Mouse (Mus musculus) intestine, embryonic 14.5 days (tissue): ENCODE results near the gene Tmc6. TPM values are rescaled to one million over a fixed set of nuclear protein-coding genes. Genes with fewer than 3 reads are reported as not detected.

Experiments
- ATAC-seq: fragments of 200-750 bp; cut with Nextera tagmentation; replicated peaks from 2 replicates; pipeline ENCODE4 v1.8.0; 2017; ENCODE audit warnings: low read depth, moderate number of reproducible peaks, moderate TSS enrichment, moderate library complexity; ENCODE audit not compliant: low FRiP score, low TSS enrichment
- DNase-seq: peaks from one replicate; pipeline ENCODE4 v3.0.0-alpha.2; 2018; ENCODE audit warnings: low spot score
- H3K27ac ChIP-seq: fragments of 300-500 bp; sonication (generic); 2 replicates; pipeline ENCODE4 v1.5.1; 2014; ENCODE audit warnings: low read depth, mild to moderate bottlenecking, control low read depth
- H3K27me3 ChIP-seq: fragments of 300-500 bp; sonication (generic); replicated peaks from 2 replicates; pipeline ENCODE4 v1.6.1; 2014; ENCODE audit warnings: low read length, control low read depth; ENCODE audit not compliant: control insufficient read depth, insufficient read depth
- H3K36me3 ChIP-seq: fragments of 300-500 bp; sonication (generic); 2 replicates; pipeline ENCODE4 v1.6.1; 2014; ENCODE audit warnings: low read length, control low read depth; ENCODE audit not compliant: control insufficient read depth, insufficient read depth
- H3K4me1 ChIP-seq: fragments of 300-500 bp; sonication (generic); replicated peaks from 2 replicates; pipeline ENCODE4 v1.6.1; 2014; ENCODE audit warnings: low read length, control low read depth, mixed read lengths; ENCODE audit not compliant: control insufficient read depth, insufficient read depth
- H3K4me2 ChIP-seq: fragments of 300-500 bp; sonication (generic); 2 replicates; pipeline ENCODE4 v1.6.1; 2014; ENCODE audit warnings: low read length
- H3K4me3 ChIP-seq: fragments of 300-500 bp; sonication (generic); 2 replicates; pipeline ENCODE4 v1.5.1; 2014; ENCODE audit warnings: low read depth, low read length, control low read depth, mixed read lengths
- H3K9ac ChIP-seq: fragments of 300-500 bp; sonication (generic); 2 replicates; pipeline ENCODE4 v1.6.1; 2014; ENCODE audit warnings: mild to moderate bottlenecking, low read length
- H3K9me3 ChIP-seq: fragments of 300-500 bp; sonication (generic); 2 replicates; pipeline ENCODE4 v1.6.1; 2016; ENCODE audit warnings: low read length, control low read depth; ENCODE audit not compliant: control insufficient read depth
- WGBS: fragments of 180-500 bp; shearing (Covaris S2); extraction: QIAGEN DNeasy Blood & Tissue Kit; methylation state at CpG from one replicate; pipeline ENCODE4 v1.1.7; 2014; 5-methylcytosine and 5-hydroxymethylcytosine counted together
- polyA plus RNA-seq: library from polyadenylated mRNA; unstranded; fragments of >200 nt; fragmentation: Nextera tagmentation; extraction: Ambion mirVana; gene quantifications from 2 replicates; pipeline ENCODE4 v1.2.1, GENCODE M21; 2014

Tmc6 gene
- polyA plus RNA-seq, 1 experiment from 2014 or later, result 20.7 TPM

GRCm38 (mm10) chr11:117780582-117781111 is 1.4 kb downstream of the Tmc6 start:
- peak overlapping the region; percentile 56 for H3K9ac ChIP-seq
- peak overlapping the region; percentile 83 for H3K27ac ChIP-seq
- DNase-seq (peak; percentile 86), ATAC-seq (peak; percentile 78)
- H3K4me3 ChIP-seq, result peak overlapping the region; percentile 44
- 0 out of 2 replicates have a peak, but pooled peaks cover 4% of the 10 kb centered on the region for H3K36me3 ChIP-seq
- H3K4me2 ChIP-seq, result peak overlapping the region; percentile 89
- peaks cover 32% of the 10 kb centered on the region for H3K4me1 ChIP-seq
- no peaks in the 10 kb centered on the region for H3K27me3 ChIP-seq
- under 1% methylated on average over 19 of the region's 19 CpGs for WGBS
- H3K9me3 ChIP-seq, result no peaks in the 10 kb centered on the region

GRCm38 (mm10) chr11:117780199-117780515 is 1.8 kb downstream of the Tmc6 start:
- 1% methylated on average over 16 of the region's 17 CpGs for WGBS
- H3K4me1 ChIP-seq, result peaks cover 32% of the 10 kb centered on the region
- DNase-seq (no peak), ATAC-seq (peak; percentile 28)
- H3K27ac ChIP-seq, result peak overlapping the region; percentile 83
- peak overlapping the region; percentile 44 for H3K4me3 ChIP-seq
- H3K9me3 ChIP-seq, result no peaks in the 10 kb centered on the region
- 0 out of 2 replicates have a peak, but pooled peaks cover 4% of the 10 kb centered on the region for H3K36me3 ChIP-seq
- H3K4me2 ChIP-seq, result peak overlapping the region; percentile 89
- H3K27me3 ChIP-seq, result no peaks in the 10 kb centered on the region
- peak overlapping the region; percentile 56 for H3K9ac ChIP-seq

- Histone ChIP-seq H3K9me3 (no peaks in the 10 kb centered on the region), H3K27me3 (no peaks in the 10 kb centered on the region), H3K4me3 (peak overlapping the region; percentile 44), H3K4me2 (peak overlapping the region; percentile 89), H3K9ac (peak overlapping the region; percentile 56), H3K36me3 (0 out of 2 replicates have a peak, but pooled peaks cover 4% of the 10 kb centered on the region), H3K27ac (peak overlapping the region; percentile 83), H3K4me1 (peaks cover 32% of the 10 kb centered on the region)
- 4% methylated on average over 38 of the region's 38 CpGs for WGBS
- DNase-seq, result peak; percentile 82
- peak; percentile 24 for ATAC-seq
Measured at GRCm38 (mm10) chr11:117779434-117780198, 2.4 kb downstream of the Tmc6 start.

DNA sequence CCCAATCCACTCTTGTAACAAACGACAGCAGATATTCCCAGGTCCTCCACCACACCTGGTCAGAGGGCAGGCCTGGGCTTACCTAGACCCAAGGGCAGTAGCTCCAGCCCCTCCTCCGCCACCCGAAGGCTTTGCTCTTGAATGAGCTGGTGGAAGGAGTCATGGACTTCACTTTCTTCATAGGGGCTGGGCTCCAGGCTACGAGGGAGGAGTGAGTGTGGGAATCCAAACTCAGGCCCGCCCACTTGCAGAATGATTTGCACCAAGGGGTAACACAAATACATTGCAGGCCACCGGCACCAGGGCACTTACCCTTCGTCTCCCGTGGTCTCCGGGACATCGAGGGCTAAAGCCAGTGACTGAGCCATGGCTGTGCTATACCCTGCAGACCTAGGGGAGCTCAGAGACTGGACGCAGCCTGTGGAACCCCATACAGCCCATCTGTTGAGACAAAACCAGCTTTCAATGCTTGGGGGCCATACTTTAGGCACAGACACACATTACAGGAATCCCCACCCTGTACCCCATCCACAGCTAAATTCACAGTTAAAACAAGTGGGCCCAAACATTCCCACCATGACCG is 3.1 kb downstream of the Tmc6 start:
- H3K9ac ChIP-seq, result peak overlapping the region; percentile 56
- H3K4me1 ChIP-seq, result peaks cover 32% of the 10 kb centered on the region
- H3K27ac ChIP-seq, result peak overlapping the region; percentile 83
- H3K27me3 ChIP-seq, result no peaks in the 10 kb centered on the region
- peak overlapping the region; percentile 44 for H3K4me3 ChIP-seq
- H3K4me2 ChIP-seq, result peak overlapping the region; percentile 89
- DNase-seq, result peak; percentile 64
- no peaks in the 10 kb centered on the region for H3K9me3 ChIP-seq
- no peak for ATAC-seq
- WGBS, result 41% methylated on average over 12 of the region's 12 CpGs
- 0 out of 2 replicates have a peak, but pooled peaks cover 7% of the 10 kb centered on the region for H3K36me3 ChIP-seq

- ATAC-seq (no peak), DNase-seq (no peak)
- Histone ChIP-seq H3K9ac (no peak overlapping the region), H3K4me3 (no peak overlapping the region), H3K4me1 (peaks cover 32% of the 10 kb centered on the region), H3K27ac (no peak overlapping the region), H3K4me2 (no peak overlapping the region), H3K27me3 (no peaks in the 10 kb centered on the region), H3K36me3 (0 out of 2 replicates have a peak, but pooled peaks cover 9% of the 10 kb centered on the region), H3K9me3 (no peaks in the 10 kb centered on the region)
- WGBS, result 92% methylated on average over 11 of the region's 11 CpGs
Measured at GRCm38 (mm10) chr11:117778031-117778430, 4.0 kb downstream of the Tmc6 start.

DNA sequence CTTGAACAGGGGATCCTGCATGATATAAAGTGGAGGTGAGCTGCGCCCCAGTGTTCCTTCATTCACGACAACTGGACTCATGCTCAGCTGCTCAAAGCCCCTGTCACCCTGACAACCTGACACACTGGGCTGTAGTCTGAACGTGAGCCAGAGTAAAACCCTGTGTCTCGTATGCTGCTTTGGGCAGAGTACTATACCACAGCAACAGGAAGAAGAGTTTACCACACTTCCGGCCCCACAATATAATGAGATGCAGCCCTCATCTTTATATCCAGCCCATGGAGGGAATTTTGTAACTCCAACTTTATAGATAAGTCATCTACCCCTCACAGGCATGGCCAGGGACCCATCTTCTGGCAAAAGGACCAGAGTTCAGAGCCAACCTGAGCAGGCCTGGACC is 4.9 kb downstream of the Tmc6 start:
- Histone ChIP-seq H3K27me3 (no peaks in the 10 kb centered on the region), H3K36me3 (peaks cover 14% of the 10 kb centered on the region; the same call in 1 of the 2 replicates), H3K4me3 (no peak overlapping the region), H3K9ac (no peak overlapping the region), H3K9me3 (no peaks in the 10 kb centered on the region), H3K4me2 (no peak overlapping the region), H3K4me1 (peaks cover 27% of the 10 kb centered on the region), H3K27ac (no peak overlapping the region)
- ATAC-seq (no peak), DNase-seq (no peak)
- 84% methylated on average over 5 of the region's 5 CpGs for WGBS

- no peak overlapping the region for H3K4me3 ChIP-seq
- ATAC-seq, result no peak
Measured at GRCm38 (mm10) chr11:117776085-117776792, 5.8 kb downstream of the Tmc6 start.

GRCm38 (mm10) chr11:117775540-117775939 is 6.5 kb downstream of the Tmc6 start:
- no peak overlapping the region for H3K9ac ChIP-seq
- no peaks in the 10 kb centered on the region for H3K27me3 ChIP-seq
- no peaks in the 10 kb centered on the region for H3K9me3 ChIP-seq
- H3K4me1 ChIP-seq, result peaks cover 13% of the 10 kb centered on the region
- H3K36me3 ChIP-seq, result peaks cover 14% of the 10 kb centered on the region; the same call in 1 of the 2 replicates
- no peak overlapping the region for H3K27ac ChIP-seq
- no peak for ATAC-seq
- no peak overlapping the region for H3K4me2 ChIP-seq
- no peak for DNase-seq
- no peak overlapping the region for H3K4me3 ChIP-seq
- WGBS, result 90% methylated on average over 13 of the region's 13 CpGs

More at GRCm38 (mm10) chr11:117776085-117776792, 5.8 kb downstream of the Tmc6 start:
- H3K9ac ChIP-seq, result no peak overlapping the region
- no peak overlapping the region for H3K4me2 ChIP-seq
- H3K27me3 ChIP-seq, result no peaks in the 10 kb centered on the region
- no peak overlapping the region for H3K27ac ChIP-seq
- H3K36me3 ChIP-seq, result peaks cover 14% of the 10 kb centered on the region; the same call in 1 of the 2 replicates
- no peaks in the 10 kb centered on the region for H3K9me3 ChIP-seq
- no peak for DNase-seq
- WGBS, result 91% methylated on average over 14 of the region's 14 CpGs
- H3K4me1 ChIP-seq, result peaks cover 20% of the 10 kb centered on the region
